Mouse (Mus musculus) frontal cortex, postnatal 36 days (tissue): Measurements from ENCODE around the gene Atp1b1.

Experiments used
- DNase-seq, 2 experiments: peaks; one replicate each; pipeline ENCODE4 v3.0.0; 2022; ENCODE audit warnings: low spot score in 2 of 2

The Atp1b1 gene

DNA sequence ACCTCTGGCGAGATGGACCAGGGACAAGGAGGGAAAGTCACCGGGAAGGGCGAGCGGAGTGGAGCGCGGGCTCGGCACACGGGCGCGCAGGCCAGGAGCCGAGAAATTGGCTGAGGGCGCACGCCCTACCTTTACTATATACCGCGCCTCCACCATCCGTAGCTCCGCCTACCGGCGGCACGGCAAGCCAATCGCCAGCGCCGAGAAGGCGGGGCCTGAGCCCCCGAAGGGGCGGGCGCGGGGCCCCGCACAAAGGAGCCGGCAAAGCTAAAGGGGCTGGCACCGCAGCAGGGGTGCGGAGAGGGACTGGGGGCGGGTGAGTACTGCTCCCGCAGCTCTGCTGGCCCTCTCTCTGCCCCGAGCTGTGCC is at the start of gene Atp1b1:
Gene Atp1b1 (minus strand): TSS at position 111 of the 369 bp plus-strand sequence.
- peak; percentile 91 for DNase-seq

DNA sequence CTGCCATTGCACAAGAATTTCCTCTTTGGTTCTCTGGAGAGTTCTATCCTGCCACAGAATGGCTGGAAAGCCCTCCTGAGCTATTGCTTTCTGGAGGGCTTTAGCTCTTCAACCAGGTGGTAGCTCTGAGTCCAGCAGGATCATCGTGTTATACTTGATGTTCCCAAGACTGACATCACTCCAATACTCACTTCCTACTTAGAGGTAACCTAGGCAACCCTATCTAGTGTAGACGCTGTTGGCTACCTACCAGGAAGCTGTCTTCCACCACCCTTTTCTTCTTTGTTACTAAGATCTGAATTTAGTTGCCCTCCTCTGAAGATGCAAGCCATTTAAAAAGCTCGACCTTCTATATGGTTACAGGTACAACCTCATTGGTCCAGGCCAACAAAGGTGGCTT is 46.9 kb upstream of the Atp1b1 start:
- no peak for DNase-seq

GRCm38 (mm10) chr1:164503140-164503730 is 45.1 kb upstream of the Atp1b1 start:
- no peak for DNase-seq

GRCm38 (mm10) chr1:164502231-164502630 is 44.1 kb upstream of the Atp1b1 start:
- no peak for DNase-seq

- no peak for DNase-seq
These were observed 36.8 kb upstream of the Atp1b1 start for GRCm38 (mm10) chr1:164494741-164495512.

- no peak for DNase-seq
These were observed 36.1 kb upstream of the Atp1b1 start for GRCm38 (mm10) chr1:164494215-164494614.

- DNase-seq = no peak
These were observed 35.0 kb upstream of the Atp1b1 start for GRCm38 (mm10) chr1:164493042-164493705.

- no peak for DNase-seq
These were observed 34.3 kb upstream of the Atp1b1 start for GRCm38 (mm10) chr1:164492476-164492875.

GRCm38 (mm10) chr1:164489961-164490594 is 31.9 kb upstream of the Atp1b1 start:
- no peak for DNase-seq

DNA sequence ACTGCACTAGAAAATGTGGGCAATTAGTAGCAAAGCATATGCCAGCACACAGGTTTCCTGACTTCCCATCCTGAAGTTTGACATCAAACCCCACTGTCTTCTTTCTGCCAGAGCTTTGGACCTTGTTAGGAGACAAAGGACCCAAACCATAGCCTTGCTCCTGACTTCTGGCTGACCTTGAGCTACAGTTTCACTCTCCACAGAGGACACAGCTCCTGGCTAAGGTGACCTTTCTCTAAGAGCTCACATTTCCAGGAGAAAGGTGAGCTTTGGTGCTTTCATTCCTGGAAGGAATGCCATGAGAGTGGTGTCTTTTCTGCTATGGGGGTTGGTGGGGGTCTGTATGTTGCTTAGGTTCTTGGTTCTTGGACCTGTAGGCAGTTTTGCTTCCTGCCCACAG is 25.6 kb upstream of the Atp1b1 start:
- no peak for DNase-seq

DNA sequence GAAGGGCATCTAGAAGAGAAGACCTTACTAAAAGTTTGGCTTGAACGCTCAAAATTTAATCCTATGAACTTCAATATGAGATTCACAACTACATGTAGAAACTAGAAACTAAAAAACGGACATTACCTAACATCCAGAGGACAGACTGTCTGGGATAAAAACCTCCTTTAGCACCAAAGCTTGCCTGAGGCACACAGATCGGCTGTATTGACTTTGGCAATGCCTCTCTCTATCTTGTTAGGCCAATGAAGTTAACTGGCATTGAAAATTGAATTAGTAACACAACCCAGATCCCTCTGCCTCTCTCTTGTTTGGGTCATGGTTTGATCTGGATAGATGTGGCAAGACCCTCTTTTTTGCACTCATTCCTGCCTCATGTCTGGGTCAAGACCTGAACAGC is 24.7 kb upstream of the Atp1b1 start:
- DNase-seq = no peak

GRCm38 (mm10) chr1:164481645-164482354 is 23.6 kb upstream of the Atp1b1 start:
- no peak for DNase-seq

DNA sequence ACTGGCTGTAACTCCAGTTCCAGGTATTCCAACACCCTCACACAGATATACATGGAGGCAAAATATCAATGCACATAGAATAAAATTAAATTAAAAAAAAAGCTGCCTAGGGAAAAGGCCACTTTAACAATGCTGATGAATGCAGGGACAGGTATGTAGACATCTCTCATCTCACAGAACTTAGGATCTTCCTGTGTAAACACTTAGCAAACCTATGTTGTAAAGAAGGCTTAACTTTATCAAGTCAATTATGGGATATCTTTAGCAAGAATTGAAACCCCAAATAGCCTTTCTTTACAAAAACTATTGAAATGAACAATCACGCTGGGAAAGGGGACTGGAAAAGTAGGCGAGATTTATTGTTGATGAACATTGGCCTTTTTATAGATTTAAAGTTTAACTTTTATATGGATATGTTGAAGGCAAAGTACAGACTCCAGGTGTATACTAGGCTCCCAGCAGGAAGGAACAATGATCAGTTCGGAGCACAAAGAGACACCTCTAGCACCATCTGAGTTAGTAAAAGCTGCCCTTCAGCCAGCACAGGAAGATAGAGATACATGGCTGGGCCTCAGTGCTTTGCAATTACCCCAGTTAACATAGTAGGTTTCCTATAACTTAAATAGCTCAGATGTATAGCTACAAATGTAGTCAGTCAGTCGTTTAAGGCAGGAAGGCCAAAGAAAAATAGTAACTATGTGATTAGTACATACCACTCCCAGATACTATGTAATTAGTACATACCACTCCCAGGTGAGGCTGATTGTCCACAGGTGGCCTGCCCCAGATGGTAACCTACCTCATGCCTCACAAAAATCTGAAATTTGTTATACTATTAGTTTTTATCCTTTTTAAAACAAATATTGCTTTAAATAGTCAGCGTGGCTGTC is 22.8 kb upstream of the Atp1b1 start:
- DNase-seq = no peak

GRCm38 (mm10) chr1:164475895-164476294 is 17.7 kb upstream of the Atp1b1 start:
- DNase-seq = peak; percentile 23 to 43

DNA sequence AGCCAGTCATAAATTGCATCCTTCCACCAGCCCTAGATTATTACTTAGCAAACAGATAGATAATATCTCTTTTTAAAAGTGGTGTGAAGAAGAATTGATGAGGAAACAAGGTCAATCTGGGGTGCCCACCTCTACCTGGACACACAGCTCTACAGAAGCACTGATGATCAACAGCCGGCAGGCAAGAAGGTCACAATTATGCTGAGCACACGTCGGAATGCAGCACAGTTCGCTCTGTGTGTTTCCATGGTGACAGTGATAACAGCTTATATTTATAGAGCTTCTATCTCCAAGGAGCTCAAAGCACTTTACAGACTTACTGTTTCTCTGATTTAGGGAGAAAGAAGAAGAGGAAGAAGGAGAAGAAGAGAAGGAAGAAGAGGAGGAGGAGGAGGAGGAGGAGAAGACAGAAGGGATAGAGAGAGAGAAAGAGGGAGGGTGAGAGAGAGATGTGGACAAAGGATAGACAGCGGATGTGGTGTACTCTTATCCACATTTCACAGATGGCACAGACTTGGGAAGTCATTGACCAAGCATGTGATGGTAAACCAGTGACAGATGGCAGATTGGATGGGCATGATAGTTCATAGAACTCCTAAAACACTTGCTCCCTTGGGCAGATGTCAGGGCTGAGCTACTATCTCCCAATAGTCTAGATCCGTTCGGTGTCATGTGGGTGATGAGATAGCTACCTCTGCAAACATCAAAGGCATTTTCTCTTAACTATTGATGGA is 16.8 kb upstream of the Atp1b1 start:
- DNase-seq = peak; percentile 26 to 52

- DNase-seq = no peak
These were observed 16.2 kb upstream of the Atp1b1 start for GRCm38 (mm10) chr1:164474310-164474709.

GRCm38 (mm10) chr1:164473398-164473797 is 15.2 kb upstream of the Atp1b1 start:
- no peak for DNase-seq

GRCm38 (mm10) chr1:164471632-164472031 is 13.5 kb upstream of the Atp1b1 start:
- DNase-seq = no peak

- DNase-seq = no peak
These were observed 12.8 kb upstream of the Atp1b1 start for GRCm38 (mm10) chr1:164470985-164471384.

DNA sequence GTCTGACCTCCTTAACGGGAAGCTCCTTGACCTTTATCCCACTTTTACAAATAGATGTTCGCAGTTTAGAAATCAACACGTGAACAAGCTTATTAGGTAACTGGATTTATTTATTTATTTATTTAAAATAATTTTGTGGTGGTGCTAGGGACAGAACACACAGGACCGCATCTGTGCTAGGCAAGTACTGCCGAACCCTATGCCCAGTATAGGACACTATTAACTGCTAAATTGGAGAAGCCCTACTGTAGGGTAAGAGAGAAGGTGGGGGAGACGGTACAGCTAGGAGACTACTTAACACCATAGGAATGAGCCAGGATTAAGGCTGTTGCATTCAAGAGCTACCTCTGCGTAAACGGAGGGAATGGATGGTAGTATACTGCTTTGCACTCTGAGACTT is 10.2 kb upstream of the Atp1b1 start:
- DNase-seq = no peak
